Mouse (Mus musculus): ENCODE results near the gene Ucn2. TPM values are rescaled to one million over a fixed set of nuclear protein-coding genes. Genes with fewer than 3 reads are reported as not detected.

Ucn2 gene
- polyA plus RNA-seq (2014; fragmentation: Illumina TruSeq; extraction: RNeasy Lipid Tissue Mini Kit (QIAGEN cat#74804); ENCODE audit: insufficient read depth, low read depth, low replicate concordance) = 0.21 TPM

DNA sequence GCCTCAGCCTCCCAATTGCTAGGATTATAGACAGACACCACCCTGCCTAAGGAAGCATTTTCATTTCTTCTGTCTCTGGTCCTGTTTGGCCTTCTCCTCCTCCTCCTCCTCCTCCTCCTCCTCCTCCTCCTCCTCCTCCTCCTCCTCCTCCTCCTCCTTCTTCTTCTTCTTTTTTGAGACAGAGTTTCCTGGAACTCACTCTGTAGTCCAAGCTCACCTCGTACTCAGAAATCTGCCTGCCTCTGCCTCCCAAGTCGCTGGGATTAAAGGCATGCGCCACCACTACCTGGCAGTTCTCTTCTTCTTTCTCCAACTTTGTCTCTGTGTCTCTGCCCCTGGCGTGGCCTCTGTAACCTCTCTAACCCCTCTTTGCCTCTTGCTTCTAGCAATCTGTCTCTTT lies at the start of gene Ucn2:
Gene Ucn2, plus strand, starts transcription at position 301 of the 400 bp plus-strand sequence.

DNA sequence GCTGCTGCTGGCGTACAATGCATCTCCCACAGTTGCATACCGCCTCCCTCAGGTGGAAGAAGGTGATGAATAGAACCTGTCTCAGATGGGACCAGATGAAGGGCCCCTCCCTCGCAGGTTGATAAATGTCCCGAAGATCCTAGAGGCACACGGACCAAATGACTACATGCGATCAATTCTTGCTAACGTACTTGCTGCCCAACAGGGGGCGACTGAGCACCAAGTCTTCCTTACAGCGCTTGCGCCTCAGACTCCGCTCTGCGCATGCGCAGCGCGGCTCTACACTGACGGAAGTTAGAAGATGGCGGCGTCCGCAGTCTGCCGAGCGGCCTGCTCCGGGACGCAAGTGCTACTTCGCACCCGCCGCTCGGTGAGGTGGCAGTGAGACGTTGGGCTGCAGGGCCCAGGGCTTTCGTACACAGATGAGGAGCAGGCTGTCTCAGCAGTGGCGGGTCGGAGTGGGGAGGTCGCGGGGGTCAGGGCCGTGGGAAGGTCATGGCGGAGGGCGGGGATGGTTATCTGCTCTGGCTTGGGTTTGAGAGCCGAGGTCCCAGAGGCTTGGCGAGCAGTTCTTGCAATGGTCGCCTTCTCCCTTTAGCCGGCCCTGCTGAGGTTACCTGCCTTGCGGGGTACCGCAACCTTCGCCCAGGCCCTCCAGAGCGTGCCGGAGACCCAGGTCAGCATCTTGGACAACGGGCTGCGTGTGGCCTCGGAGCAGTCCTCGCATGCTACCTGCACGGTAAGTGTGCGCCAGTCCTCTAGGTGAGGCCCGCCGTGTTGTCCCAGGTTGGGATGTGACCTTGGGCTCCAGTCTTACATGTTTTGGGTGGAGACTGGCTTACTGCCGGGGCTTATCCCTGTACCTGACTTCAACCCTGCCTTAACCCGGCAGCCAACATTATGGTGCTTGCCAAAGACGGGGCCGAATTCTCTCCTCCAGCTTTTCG lies 49.1 kb upstream of the Ucn2 start, which contains the start of gene Uqcrc1:
Gene Uqcrc1, plus strand, starts transcription at position 216 of the 947 bp plus-strand sequence.

DNA sequence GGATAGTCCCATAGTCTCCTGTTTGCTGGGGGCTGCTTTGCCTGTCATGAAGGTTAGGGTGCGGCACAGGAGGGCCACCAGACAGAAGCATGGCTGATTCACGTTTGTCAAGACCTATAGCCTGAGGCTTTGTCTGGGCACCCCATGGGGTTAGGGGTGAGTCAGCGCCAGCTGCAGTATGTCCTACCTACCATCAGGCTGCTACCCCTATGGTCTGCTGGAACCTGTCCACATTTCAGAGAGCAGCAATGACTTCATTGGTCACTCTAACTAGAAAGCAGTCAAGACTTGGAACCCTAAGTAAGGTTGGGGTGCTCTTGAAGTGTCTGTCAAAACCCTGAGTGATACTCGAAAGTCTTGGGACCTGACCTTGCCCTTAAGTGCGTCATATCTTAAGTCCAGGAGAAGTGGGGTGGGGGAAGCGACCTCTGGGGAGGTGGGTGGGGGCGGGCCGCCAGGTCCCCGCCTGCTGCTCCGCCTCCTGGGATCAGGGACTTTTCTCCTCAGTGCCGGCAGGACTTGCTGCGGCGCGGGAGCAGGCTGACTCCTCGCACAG lies 32.7 kb upstream of the Ucn2 start, which contains the start of gene Col7a1:
Gene Col7a1, plus strand, starts transcription at position 506 of the 556 bp plus-strand sequence.

GRCm38 (mm10) chr9:108991428-108992084 lies 5.7 kb downstream of the Ucn2 start, which contains the start of gene Pfkfb4:
Gene Pfkfb4, plus strand, starts transcription at chr9:108991778.

Other genes starting within 250 kb of the Ucn2 start
- gene Ip6k2, start 202.2 kb upstream of the Ucn2 start, polyA plus RNA-seq (2014; fragmentation: Illumina TruSeq; extraction: RNeasy Lipid Tissue Mini Kit (QIAGEN cat#74804); ENCODE audit: insufficient read depth, low read depth, low replicate concordance) = 35.1 TPM
- 6.5 TPM for gene Nckipsd, start 177.6 kb upstream of the Ucn2 start, polyA plus RNA-seq (2014; fragmentation: Illumina TruSeq; extraction: RNeasy Lipid Tissue Mini Kit (QIAGEN cat#74804); ENCODE audit: insufficient read depth, low read depth, low replicate concordance)
- 0.03 TPM for gene Celsr3, start 159.7 kb upstream of the Ucn2 start, polyA plus RNA-seq (2014; fragmentation: Illumina TruSeq; extraction: RNeasy Lipid Tissue Mini Kit (QIAGEN cat#74804); ENCODE audit: insufficient read depth, low read depth, low replicate concordance)
- gene Slc26a6, start 132.7 kb upstream of the Ucn2 start, polyA plus RNA-seq (2014; fragmentation: Illumina TruSeq; extraction: RNeasy Lipid Tissue Mini Kit (QIAGEN cat#74804); ENCODE audit: insufficient read depth, low read depth, low replicate concordance) = 7.2 TPM
- not detected for gene Tmem89, start 71.4 kb upstream of the Ucn2 start, polyA plus RNA-seq (2014; fragmentation: Illumina TruSeq; extraction: RNeasy Lipid Tissue Mini Kit (QIAGEN cat#74804); ENCODE audit: insufficient read depth, low read depth, low replicate concordance)
- 127 TPM for gene Uqcrc1, start 49.4 kb upstream of the Ucn2 start, polyA plus RNA-seq (2014; fragmentation: Illumina TruSeq; extraction: RNeasy Lipid Tissue Mini Kit (QIAGEN cat#74804); ENCODE audit: insufficient read depth, low read depth, low replicate concordance)
- 3.0 TPM for gene Col7a1, start 32.4 kb upstream of the Ucn2 start, polyA plus RNA-seq (2014; fragmentation: Illumina TruSeq; extraction: RNeasy Lipid Tissue Mini Kit (QIAGEN cat#74804); ENCODE audit: insufficient read depth, low read depth, low replicate concordance)
- 19.0 TPM for gene Pfkfb4, start 5.8 kb downstream of the Ucn2 start, polyA plus RNA-seq (2014; fragmentation: Illumina TruSeq; extraction: RNeasy Lipid Tissue Mini Kit (QIAGEN cat#74804); ENCODE audit: insufficient read depth, low read depth, low replicate concordance)
- gene Shisa5, start 52.6 kb downstream of the Ucn2 start, polyA plus RNA-seq (2014; fragmentation: Illumina TruSeq; extraction: RNeasy Lipid Tissue Mini Kit (QIAGEN cat#74804); ENCODE audit: insufficient read depth, low read depth, low replicate concordance) = 219 TPM
- 21.7 TPM for gene Trex1, start 73.7 kb downstream of the Ucn2 start, polyA plus RNA-seq (2014; fragmentation: Illumina TruSeq; extraction: RNeasy Lipid Tissue Mini Kit (QIAGEN cat#74804); ENCODE audit: insufficient read depth, low read depth, low replicate concordance)
- 5.9 TPM for gene Atrip, start 88.1 kb downstream of the Ucn2 start, polyA plus RNA-seq (2014; fragmentation: Illumina TruSeq; extraction: RNeasy Lipid Tissue Mini Kit (QIAGEN cat#74804); ENCODE audit: insufficient read depth, low read depth, low replicate concordance)
- 4.3 TPM for gene Ccdc51, start 96.5 kb downstream of the Ucn2 start, polyA plus RNA-seq (2014; fragmentation: Illumina TruSeq; extraction: RNeasy Lipid Tissue Mini Kit (QIAGEN cat#74804); ENCODE audit: insufficient read depth, low read depth, low replicate concordance)
- 289 TPM for gene Tma7, start 96.6 kb downstream of the Ucn2 start, polyA plus RNA-seq (2014; fragmentation: Illumina TruSeq; extraction: RNeasy Lipid Tissue Mini Kit (QIAGEN cat#74804); ENCODE audit: insufficient read depth, low read depth, low replicate concordance)
- 10.0 TPM for gene Plxnb1, start 109.4 kb downstream of the Ucn2 start, polyA plus RNA-seq (2014; fragmentation: Illumina TruSeq; extraction: RNeasy Lipid Tissue Mini Kit (QIAGEN cat#74804); ENCODE audit: insufficient read depth, low read depth, low replicate concordance)
- not detected for gene Fbxw21, start 176.0 kb downstream of the Ucn2 start, polyA plus RNA-seq (2014; fragmentation: Illumina TruSeq; extraction: RNeasy Lipid Tissue Mini Kit (QIAGEN cat#74804); ENCODE audit: insufficient read depth, low read depth, low replicate concordance)
- gene Fbxw13, start 210.0 kb downstream of the Ucn2 start, polyA plus RNA-seq (2014; fragmentation: Illumina TruSeq; extraction: RNeasy Lipid Tissue Mini Kit (QIAGEN cat#74804); ENCODE audit: insufficient read depth, low read depth, low replicate concordance) = not detected
- gene Fbxw20, start 248.7 kb downstream of the Ucn2 start, polyA plus RNA-seq (2014; fragmentation: Illumina TruSeq; extraction: RNeasy Lipid Tissue Mini Kit (QIAGEN cat#74804); ENCODE audit: insufficient read depth, low read depth, low replicate concordance) = not detected

Measured in lung, adult 10 weeks (tissue).